Mouse (Mus musculus): ENCODE results near the gene Calcr.
"Not testable (repeated sequence)": the region's sequence is repeated elsewhere in the genome, so short reads cannot be mapped to it uniquely, and the experiment has no call there.

Calcr gene

GRCm38 (mm10) chr6:3764230-3764764, at the start of gene Calcr:
Gene Calcr (minus strand): TSS chr6:3764714.
- DNase-seq (ENCODE audit: low spot score) = no peak

- no peak for DNase-seq (ENCODE audit: low spot score)
Measured at GRCm38 (mm10) chr6:3767485-3767884, 3.0 kb upstream of the Calcr start.

GRCm38 (mm10) chr6:3763171-3763967, 1.1 kb downstream of the Calcr start:
- no peak for DNase-seq (ENCODE audit: low spot score)

DNA sequence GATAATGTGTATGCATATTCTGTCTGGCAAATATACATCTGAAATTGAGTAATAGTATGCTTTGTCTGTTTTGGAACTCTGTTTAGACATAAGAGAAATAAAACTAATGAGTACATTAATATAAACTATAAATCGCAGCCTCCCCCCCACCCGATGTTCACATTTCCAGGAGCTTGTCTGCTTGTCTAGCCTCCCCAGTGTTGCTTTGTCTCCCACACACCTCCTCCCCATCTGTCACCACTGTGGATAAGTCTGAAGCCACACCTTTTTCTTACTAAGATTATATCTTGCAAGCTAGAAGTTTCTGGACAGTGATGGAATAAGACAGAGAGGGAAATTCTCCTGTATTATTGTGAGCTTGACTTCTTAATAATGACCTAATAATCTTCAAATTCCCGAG, 12.9 kb downstream of the Calcr start:
- DNase-seq (ENCODE audit: low spot score) = no peak

DNA sequence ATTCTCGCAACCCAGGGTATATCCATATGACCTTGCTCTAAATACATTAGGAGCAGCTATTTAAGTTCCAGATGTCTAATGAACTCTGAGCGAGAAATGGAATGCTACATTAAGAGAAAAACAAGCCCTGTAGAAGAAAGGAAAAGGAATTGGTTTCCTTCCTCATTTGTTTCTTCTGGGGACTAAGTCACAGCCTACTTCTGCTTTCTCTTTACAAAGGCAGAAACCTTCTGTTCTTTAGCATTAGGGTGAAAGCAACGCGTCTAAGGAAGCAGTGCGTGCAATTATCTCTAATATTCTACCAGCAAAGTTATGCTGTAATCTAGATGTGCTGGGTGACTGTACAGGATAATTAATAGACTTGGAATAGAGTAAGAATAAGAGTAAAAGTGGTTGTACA, 14.9 kb downstream of the Calcr start:
- DNase-seq (ENCODE audit: low spot score) = no peak

GRCm38 (mm10) chr6:3745546-3745945, 19.0 kb downstream of the Calcr start:
- no peak for DNase-seq (ENCODE audit: low spot score)

DNA sequence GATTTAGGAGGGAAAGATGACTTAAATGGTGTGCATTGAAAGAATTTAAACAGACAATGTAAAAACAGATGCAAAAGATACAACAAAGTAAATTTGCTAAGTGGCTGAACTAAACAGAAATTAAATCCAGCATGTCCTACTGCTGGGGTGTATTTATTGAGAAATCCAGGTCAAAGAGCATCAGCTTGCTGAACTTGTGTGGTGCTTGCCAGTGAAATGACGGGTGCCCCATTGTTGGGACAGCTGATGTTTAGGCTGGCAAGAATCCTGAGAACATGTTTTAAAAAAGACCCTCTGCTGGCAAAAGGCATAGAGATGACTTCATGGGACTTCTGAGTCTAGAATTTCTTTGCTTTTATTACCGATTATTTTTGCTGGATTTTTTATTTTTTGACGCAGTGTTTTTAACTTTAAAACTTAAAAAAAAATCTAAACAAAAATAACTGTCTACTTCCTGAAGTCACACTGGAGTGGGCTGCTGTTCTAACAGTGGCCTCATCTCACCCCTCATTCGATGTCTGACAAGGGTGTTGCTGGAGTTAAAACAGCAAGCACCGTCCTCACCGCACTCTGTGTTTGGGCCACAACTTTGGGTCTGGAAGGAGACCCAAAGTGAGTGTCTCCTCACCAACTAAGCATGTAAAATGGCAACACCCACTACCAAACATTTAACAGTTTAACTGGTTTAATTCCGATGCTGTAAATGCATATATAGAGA, 22.4 kb downstream of the Calcr start:
- no peak for DNase-seq (ENCODE audit: low spot score)

GRCm38 (mm10) chr6:3741296-3741695, 23.2 kb downstream of the Calcr start:
- DNase-seq (ENCODE audit: low spot score) = no peak

DNA sequence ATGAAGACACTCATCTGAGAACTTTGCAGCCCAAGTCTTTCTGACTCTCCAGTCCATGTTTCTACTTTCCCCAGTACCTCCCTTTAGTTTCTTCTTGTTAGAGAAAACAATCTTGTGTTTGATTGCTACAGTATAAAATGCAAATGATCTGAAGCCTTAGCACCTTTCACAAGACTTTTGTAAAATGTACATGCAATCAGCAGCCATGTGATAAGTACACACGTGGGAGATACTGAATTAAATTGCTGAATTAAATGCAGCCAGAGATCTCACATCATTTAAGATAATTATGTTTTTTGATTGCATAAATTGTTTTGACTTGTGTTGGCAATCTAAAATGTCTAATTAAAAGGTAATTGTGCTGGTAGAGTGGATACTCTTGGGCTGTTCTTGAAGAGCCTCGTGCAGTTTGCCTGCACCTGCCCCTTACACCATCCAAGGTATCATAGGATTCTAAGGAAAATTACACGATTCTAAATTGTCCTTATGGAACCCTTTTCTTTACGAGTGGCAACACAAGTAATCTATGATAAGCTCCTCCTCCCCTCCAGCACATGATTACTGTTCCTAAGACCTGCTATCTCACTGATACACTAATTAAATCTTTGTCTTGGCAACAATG, 34.2 kb downstream of the Calcr start:
- DNase-seq (ENCODE audit: low spot score) = no peak

DNA sequence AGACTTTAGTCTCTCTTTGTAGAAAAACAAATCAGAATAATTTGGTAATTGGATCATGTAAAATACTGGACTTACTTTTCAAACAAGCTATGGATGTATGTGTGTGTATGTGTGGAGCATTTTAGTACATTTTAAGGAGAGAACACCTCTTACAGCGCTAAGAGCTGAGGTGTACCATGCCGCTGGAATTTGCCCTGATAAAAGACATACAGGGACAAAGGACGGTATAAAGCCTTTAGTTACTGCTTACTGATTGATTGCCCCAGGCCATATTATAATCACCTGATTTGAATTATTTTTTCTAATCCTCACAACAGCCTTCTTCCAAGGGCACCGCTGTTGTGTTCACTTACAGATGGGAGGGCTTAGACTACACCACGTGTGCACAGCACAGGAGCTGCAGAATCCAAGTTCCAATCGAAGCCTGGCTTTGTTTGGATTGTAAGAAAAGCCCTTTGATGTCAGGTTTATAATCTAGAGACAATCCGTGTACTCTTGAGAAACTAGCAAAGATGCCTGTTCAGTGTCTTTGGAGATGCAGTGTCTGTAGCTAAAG, 76.3 kb downstream of the Calcr start:
- DNase-seq (ENCODE audit: low spot score) = no peak

GRCm38 (mm10) chr6:3678286-3678685, 86.2 kb downstream of the Calcr start:
- not testable (repeated sequence) for DNase-seq (ENCODE audit: low spot score)

GRCm38 (mm10) chr6:3677806-3678205, 86.7 kb downstream of the Calcr start:
- DNase-seq (ENCODE audit: low spot score) = no peak

- DNase-seq (ENCODE audit: low spot score) = not testable (repeated sequence)
Measured at GRCm38 (mm10) chr6:3671941-3672340, 92.6 kb downstream of the Calcr start.

DNA sequence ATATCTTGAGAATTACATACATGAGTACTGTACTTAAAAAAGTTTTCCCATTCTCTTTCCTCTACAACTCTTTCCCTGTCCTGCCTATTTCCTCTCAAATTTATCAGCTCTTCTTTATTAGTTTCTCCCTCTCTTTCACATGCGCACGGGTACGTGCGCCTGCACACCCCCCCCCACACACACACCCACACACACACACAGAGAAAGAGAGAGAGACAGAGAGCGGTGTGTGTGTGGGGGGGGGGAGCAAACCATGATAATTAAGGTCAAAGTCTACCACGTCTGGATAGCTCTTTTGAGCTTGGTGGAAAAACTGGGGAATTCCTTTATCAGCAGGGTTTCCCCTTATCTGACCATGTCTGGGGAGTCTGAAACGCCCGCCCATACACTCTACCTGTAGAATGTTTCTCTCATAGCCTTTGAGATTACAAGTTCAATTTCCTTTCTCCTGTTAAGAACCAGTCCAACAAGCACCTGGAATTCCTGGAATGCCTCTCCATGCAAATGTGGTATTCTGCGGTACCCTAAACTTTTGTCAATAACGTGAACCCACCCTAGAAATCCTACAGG, 100.3 kb downstream of the Calcr start:
- DNase-seq (ENCODE audit: low spot score) = no peak

GRCm38 (mm10) chr6:3658405-3658804, 106.1 kb downstream of the Calcr start:
- DNase-seq (ENCODE audit: low spot score) = no peak
